Mouse (Mus musculus) intestine, embryonic 16.5 days (tissue): ENCODE measurements around the gene Vmn1r86. TPM values are rescaled to one million over a fixed set of nuclear protein-coding genes. Genes with fewer than 3 reads are reported as not detected.

Source experiments
- ATAC-seq: fragments of 200-750 bp; cut with Nextera tagmentation; 2 replicates; pipeline ENCODE4 v1.8.0; 2017; ENCODE audit warnings: moderate TSS enrichment, moderate library complexity
- H3K27ac ChIP-seq: fragments of 300-500 bp; sonication (generic); 2 replicates; pipeline ENCODE4 v1.5.1; 2014; ENCODE audit warnings: mild to moderate bottlenecking, low read length
- H3K27me3 ChIP-seq: fragments of 300-500 bp; sonication (generic); replicated peaks from 2 replicates; pipeline ENCODE4 v1.6.1; 2014; ENCODE audit warnings: low read length, control low read depth, mixed read lengths; ENCODE audit not compliant: control insufficient read depth, insufficient read depth
- H3K36me3 ChIP-seq: fragments of 300-500 bp; sonication (generic); 2 replicates; pipeline ENCODE4 v1.6.1; 2014; ENCODE audit warnings: low read length, control low read depth; ENCODE audit not compliant: control insufficient read depth, insufficient read depth
- H3K4me1 ChIP-seq: fragments of 300-500 bp; sonication (generic); 2 replicates; pipeline ENCODE4 v1.6.1; 2014; ENCODE audit warnings: low read length, control low read depth, mixed read lengths; ENCODE audit not compliant: control insufficient read depth, insufficient read depth
- H3K4me2 ChIP-seq: fragments of 300-500 bp; sonication (generic); 2 replicates; pipeline ENCODE4 v1.6.1; 2014; ENCODE audit warnings: low read depth, low read length, control low read depth
- H3K4me3 ChIP-seq: fragments of 300-500 bp; sonication (generic); 2 replicates; pipeline ENCODE4 v1.5.1; 2014; ENCODE audit warnings: mild to moderate bottlenecking, low read length
- H3K9ac ChIP-seq: fragments of 300-500 bp; sonication (generic); 2 replicates; pipeline ENCODE4 v1.6.1; 2014; ENCODE audit warnings: low read depth, low read length
- H3K9me3 ChIP-seq: fragments of 300-500 bp; sonication (generic); 2 replicates; pipeline ENCODE4 v1.6.1; 2016; ENCODE audit warnings: low read length, control low read depth; ENCODE audit not compliant: control insufficient read depth
- WGBS: fragments of 180-500 bp; shearing (Covaris S2); extraction: QIAGEN DNeasy Blood & Tissue Kit; methylation state at CpG from one replicate; pipeline ENCODE4 v1.1.7; 2014; 5-methylcytosine and 5-hydroxymethylcytosine counted together
- polyA plus RNA-seq: library from polyadenylated mRNA; unstranded; fragments of >200 nt; fragmentation: Nextera tagmentation; extraction: Ambion mirVana; gene quantifications from 2 replicates; pipeline ENCODE4 v1.2.1, GENCODE M21; 2015

Gene Vmn1r86
- polyA plus RNA-seq, 1 experiment from 2014 or later: not detected

- Histone ChIP-seq H3K36me3 (no peaks in the 10 kb centered on the region), H3K9ac (no peak overlapping the region), H3K4me1 (no peaks in the 10 kb centered on the region), H3K27ac (no peak overlapping the region), H3K27me3 (no peaks in the 10 kb centered on the region), H3K4me3 (no peak overlapping the region), H3K9me3 (no peaks in the 10 kb centered on the region), H3K4me2 (no peak overlapping the region)
- no peak for ATAC-seq
- WGBS: 66% methylated on average over 8 of the region's 8 CpGs
These were observed 62.6 kb downstream of the Vmn1r86 start for GRCm38 (mm10) chr7:13056913-13057700.

GRCm38 (mm10) chr7:13054287-13055010 is 65.3 kb downstream of the Vmn1r86 start, which contains the start of gene Mzf1:
TSS of gene Mzf1 (minus strand) at chr7:13054764.
- peak within 1 kb of the TSS; percentile 79 for H3K4me2 ChIP-seq
- peak within 1 kb of the TSS; percentile 65 for H3K4me3 ChIP-seq
- peak; percentile 95 for ATAC-seq
- H3K27ac ChIP-seq: peak within 1 kb of the TSS; percentile 82
- H3K36me3 ChIP-seq: no peaks in the 10 kb centered on the region
- H3K9ac ChIP-seq: peak within 1 kb of the TSS; percentile 76
- WGBS: under 1% methylated on average over 41 of the region's 41 CpGs
- H3K4me1 ChIP-seq: no peaks in the 10 kb centered on the region
- no peaks in the 10 kb centered on the region for H3K9me3 ChIP-seq
- H3K27me3 ChIP-seq: no peaks in the 10 kb centered on the region

- Histone ChIP-seq H3K4me1 (no peaks in the 10 kb centered on the region), H3K9ac (peak overlapping the region; percentile 76), H3K4me3 (peak overlapping the region; percentile 65), H3K36me3 (no peaks in the 10 kb centered on the region), H3K27me3 (no peaks in the 10 kb centered on the region), H3K9me3 (no peaks in the 10 kb centered on the region), H3K4me2 (peak overlapping the region; percentile 79), H3K27ac (peak overlapping the region; percentile 23; the same call in 1 of the 2 replicates)
- no peak for ATAC-seq
- WGBS: 2% methylated on average over 15 of the region's 15 CpGs
These were observed 65.8 kb downstream of the Vmn1r86 start for GRCm38 (mm10) chr7:13053961-13054286.

- H3K9me3 ChIP-seq: no peaks in the 10 kb centered on the region
- peak overlapping the region; percentile 65; the same call in 1 of the 2 replicates for H3K4me3 ChIP-seq
- H3K27ac ChIP-seq: no peak overlapping the region
- H3K4me2 ChIP-seq: peak overlapping the region; percentile 79
- no peak for ATAC-seq
- H3K9ac ChIP-seq: peak overlapping the region; percentile 76; the same call in 1 of the 2 replicates
- 95% methylated on average over 2 of the region's 2 CpGs for WGBS
- no peaks in the 10 kb centered on the region for H3K4me1 ChIP-seq
- H3K27me3 ChIP-seq: no peaks in the 10 kb centered on the region
- no peaks in the 10 kb centered on the region for H3K36me3 ChIP-seq
These were observed 66.2 kb downstream of the Vmn1r86 start for GRCm38 (mm10) chr7:13053501-13053900.

- no peak overlapping the region for H3K4me3 ChIP-seq
- no peak overlapping the region for H3K9ac ChIP-seq
- no peaks in the 10 kb centered on the region for H3K27me3 ChIP-seq
- H3K4me1 ChIP-seq: no peaks in the 10 kb centered on the region
- no peak overlapping the region for H3K27ac ChIP-seq
- no peaks in the 10 kb centered on the region for H3K36me3 ChIP-seq
- no peak for ATAC-seq
- no peaks in the 10 kb centered on the region for H3K9me3 ChIP-seq
- H3K4me2 ChIP-seq: no peak overlapping the region
- WGBS: 90% methylated on average over 13 of the region's 13 CpGs
These were observed 66.7 kb downstream of the Vmn1r86 start for GRCm38 (mm10) chr7:13053001-13053400.

Other genes starting within 250 kb of the Vmn1r86 start
- 2.2 and 2.9 TPM in 2 replicates for gene Zfp128, start 238.7 kb downstream of the Vmn1r86 start, polyA plus RNA-seq
- gene Zscan22, start 222.1 kb downstream of the Vmn1r86 start, polyA plus RNA-seq: 13.3 and 13.5 TPM in 2 replicates
- gene Rps5, start 197.6 kb downstream of the Vmn1r86 start, polyA plus RNA-seq: 904 and 1,023 TPM in 2 replicates
- 0.18 and 0.27 TPM in 2 replicates for gene Rnf225, start 192.5 kb downstream of the Vmn1r86 start, polyA plus RNA-seq
- gene Zfp324, start 154.1 kb downstream of the Vmn1r86 start, polyA plus RNA-seq: 7.8 TPM in 2 replicates
- gene Zfp446, start 142.1 kb downstream of the Vmn1r86 start, polyA plus RNA-seq: 5.9 and 6.1 TPM in 2 replicates
- gene Slc27a5, start 121.7 kb downstream of the Vmn1r86 start, polyA plus RNA-seq: 0.84 and 0.89 TPM in 2 replicates
- 116 and 131 TPM in 2 replicates for gene Trim28, start 120.8 kb downstream of the Vmn1r86 start, polyA plus RNA-seq
- gene Zbtb45, start 109.9 kb downstream of the Vmn1r86 start, polyA plus RNA-seq: 22.2 and 23.2 TPM in 2 replicates
- gene Chmp2a, start 85.1 kb downstream of the Vmn1r86 start, polyA plus RNA-seq: 199 and 202 TPM in 2 replicates
- gene Ube2m, start 81.6 kb downstream of the Vmn1r86 start, polyA plus RNA-seq: 19.5 and 25.0 TPM in 2 replicates
- 1.4 and 1.8 TPM in 2 replicates for gene Mzf1, start 65.2 kb downstream of the Vmn1r86 start, polyA plus RNA-seq
- not detected in 2 replicates for gene Vmn1r85, start 24.7 kb downstream of the Vmn1r86 start, polyA plus RNA-seq
- gene Vmn1r87, start 20.2 kb upstream of the Vmn1r86 start, polyA plus RNA-seq: not detected in 2 replicates
- not detected in 2 replicates for gene Vmn1r88, start 39.7 kb upstream of the Vmn1r86 start, polyA plus RNA-seq
- gene Vmn1r89, start 93.1 kb upstream of the Vmn1r86 start, polyA plus RNA-seq: not detected in 2 replicates
- gene Lig1, start 157.4 kb upstream of the Vmn1r86 start, polyA plus RNA-seq: 64.3 and 77.6 TPM in 2 replicates
- 5.2 and 5.3 TPM in 2 replicates for gene Zswim9, start 158.8 kb upstream of the Vmn1r86 start, polyA plus RNA-seq
- 0.57 and 0.71 TPM in 2 replicates for gene Pla2g4c, start 204.7 kb upstream of the Vmn1r86 start, polyA plus RNA-seq